Mouse (Mus musculus) spleen, embryonic (tissue): ENCODE results near the gene Ccdc180.

Experiments
- CTCF ChIA-PET: fragments of 350-600 bp; sonication (Branson Sonifier 250); formaldehyde crosslinking; loops from one replicate; lab custom pipeline; 2022; lab: Charles Lee

Ccdc180 gene

DNA sequence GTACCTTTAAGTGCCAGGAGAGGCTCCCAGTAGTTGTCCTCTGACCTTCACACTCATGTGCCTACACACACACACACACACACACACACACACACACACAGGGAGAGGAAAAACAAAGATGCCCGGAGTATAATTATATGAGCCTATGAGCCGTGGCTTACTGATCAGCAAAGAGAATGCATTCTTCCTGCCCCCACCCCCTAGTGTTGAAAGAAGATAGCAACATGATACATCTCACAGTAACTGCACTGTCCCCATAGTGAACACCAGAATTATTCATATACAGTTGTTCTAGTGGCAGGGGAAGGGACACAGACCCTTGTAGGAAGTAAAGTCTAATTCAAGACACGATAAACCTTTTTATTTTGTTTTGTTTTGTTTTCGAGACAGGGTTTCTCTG lies 19.8 kb downstream of the Ccdc180 start:
- CTCF ChIA-PET = interaction anchor here (0.6 kb wide), 1 partner anchor 1891 kb away, joined by 4 read pairs; no protein-coding TSS in a partner anchor

DNA sequence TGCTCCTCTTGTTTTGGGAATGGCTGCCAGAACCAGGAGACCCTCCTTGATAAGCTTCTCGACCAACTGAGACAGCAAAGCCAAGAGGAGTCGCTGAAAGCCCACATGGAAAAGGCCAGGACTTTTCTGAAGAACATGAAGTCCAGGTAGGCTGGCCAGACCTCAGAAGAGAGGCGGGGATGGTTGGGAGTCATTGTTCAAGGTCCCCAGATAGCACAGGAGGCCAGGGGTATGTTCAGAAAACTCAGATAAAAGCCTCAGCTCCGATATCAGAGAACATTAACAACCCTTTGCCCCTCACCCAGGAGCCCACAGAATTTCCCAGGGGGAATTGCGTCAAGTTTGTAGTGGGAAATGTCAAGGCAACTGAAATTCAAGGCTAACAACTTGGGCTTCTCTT lies 21.2 kb downstream of the Ccdc180 start:
- CTCF ChIA-PET = no interaction called here

DNA sequence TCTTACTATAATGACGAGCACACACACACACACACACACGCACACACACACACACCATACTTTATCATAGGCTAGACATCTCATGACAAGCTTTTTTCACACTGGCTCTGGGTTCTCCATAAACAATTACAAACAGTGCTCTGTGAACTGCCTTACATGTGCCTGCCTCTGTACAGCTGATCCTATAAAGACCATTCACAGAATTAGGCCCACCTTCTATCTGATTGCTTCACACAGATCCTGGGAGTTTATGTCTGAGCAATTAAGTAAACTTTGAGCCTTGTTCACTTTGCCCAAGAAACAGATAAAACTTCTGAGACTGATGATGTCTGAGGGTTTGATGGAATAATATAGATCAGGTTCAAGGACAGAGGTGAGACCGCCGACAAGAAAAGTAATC lies 21.8 kb downstream of the Ccdc180 start:
- CTCF ChIA-PET = no interaction called here

DNA sequence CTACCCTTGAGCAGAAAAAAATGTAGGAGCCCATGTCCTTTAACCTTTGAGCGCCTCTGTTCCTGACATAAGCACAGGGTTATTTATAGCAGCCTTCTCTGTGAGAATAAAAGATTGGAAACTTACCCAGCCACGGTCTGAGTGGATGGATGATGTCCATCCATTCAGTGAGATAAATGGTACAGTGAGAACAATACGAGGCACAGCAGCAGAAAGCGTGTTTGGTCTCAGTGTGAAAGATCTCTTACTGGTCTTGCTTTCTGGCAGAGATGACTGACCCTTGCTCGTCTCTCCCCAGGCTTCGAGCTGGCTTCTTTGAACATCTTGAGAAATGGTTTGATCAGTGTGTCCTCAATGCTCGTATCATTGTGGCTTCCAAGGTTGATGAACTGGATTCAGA lies 27.0 kb downstream of the Ccdc180 start:
- CTCF ChIA-PET = no interaction called here

DNA sequence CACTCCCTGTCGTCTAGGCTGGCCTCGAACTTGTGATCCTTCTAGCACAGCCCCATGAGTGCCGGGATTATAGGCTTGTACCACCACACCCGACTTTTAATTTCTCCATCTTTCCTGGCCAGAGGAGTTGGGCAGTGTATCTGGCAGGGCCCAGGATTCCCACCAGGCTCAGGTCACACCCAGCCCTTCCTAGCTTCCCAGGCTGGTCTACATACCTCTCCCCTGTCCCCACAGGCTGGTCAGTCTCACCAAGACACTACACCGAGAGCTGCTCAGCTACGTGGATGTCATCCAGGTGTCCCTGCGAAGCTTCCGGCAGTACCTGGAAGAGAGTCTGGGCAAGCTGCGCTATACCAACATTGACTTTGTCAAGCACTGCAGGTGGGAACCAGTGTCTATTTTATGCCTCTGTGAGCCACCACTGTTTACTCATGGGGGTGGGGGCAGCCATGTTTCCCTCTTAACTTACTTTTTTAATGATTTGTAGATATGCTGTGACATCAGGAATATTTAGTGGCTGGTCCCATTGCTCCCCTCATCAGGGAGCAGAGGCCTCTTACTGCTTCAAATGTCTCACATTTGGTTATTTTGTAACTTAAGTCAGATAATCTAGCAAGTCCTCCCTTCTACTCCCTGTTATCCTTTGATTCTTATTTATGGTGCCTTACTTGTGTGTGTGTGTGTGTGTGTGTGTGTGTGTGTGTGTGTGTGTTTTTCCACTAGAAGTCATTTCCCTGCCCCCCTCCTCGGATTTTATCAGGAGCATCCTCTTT lies 31.7 kb downstream of the Ccdc180 start:
- CTCF ChIA-PET = no interaction called here

DNA sequence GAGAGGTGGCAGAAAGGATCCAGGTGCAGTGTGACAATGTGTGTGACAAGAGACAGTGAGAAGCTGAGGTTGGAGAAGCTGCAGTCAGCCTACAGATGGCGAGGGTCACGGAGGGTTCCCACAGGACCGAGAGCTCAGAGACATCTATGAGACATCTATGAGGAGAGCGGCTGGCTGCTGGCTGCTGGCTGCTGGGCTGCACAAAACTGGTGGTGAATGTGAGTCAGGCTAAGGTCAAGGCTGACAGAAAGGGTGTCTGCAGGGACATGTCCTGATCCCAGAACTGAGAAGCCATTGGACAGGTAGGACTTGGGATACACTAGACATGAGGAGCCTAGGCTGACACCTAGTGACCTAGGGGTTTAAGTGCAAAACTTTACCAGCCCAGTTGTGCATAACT lies 33.9 kb downstream of the Ccdc180 start:
- CTCF ChIA-PET = no interaction called here

DNA sequence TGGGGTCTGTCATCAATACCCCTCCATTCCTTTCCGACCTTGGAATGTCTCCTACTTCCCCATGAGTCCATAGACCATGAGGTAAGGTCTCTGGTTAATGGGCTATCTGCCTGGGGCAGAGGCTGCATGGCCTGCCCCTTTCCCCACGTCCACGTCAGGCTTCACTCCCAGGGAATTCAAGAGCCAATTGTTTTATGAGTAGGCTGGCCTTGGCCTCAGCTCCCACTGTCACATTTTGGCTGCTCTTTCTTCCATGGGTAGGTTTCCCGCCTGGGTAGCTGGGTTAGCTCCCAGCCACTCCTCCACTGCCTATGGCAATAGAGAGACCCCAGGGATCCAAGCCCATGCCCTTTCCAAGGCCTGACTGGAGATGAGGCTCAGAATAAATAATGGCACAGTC lies 38.5 kb downstream of the Ccdc180 start:
- CTCF ChIA-PET = no interaction called here

DNA sequence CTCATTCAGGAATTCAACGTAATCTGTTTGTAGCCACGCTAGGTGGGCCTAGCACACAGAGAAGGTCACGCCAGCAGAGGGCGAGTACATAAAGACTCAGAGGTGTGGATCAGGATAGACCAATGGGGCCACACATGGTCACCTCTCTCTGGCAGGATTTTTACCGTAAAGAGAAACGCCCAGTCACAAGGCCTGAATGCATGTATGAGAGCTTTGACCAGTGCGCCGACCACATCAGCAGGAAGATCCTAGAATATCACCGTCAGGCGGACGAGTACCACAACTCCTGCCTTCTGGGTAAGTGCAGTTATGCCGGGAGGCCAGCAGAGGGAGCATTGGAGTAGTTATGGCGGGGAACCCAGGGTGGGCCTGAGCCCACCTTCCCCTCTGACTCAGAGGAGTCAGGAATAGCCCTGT lies 51.5 kb downstream of the Ccdc180 start:
- CTCF ChIA-PET = no interaction called here

DNA sequence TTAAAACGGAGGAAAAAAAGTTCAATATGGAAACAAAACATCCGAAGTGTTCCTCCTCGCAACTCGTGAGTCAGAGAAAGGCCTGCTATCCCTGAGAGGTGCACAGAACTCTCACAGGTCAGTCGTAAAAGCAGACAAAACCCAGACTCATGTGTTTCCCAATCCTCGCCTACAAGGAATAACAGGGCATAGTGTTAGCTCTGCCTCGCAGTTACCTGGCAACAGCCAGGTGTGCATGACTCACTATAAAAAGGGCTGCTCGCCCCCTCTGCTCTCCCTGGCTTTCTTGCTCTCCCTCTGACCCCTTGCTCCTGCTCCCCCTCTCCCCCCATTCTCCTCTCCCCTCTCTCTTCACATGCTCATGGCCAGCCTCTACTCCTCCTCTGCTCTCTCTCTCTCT lies 57.6 kb downstream of the Ccdc180 start:
- CTCF ChIA-PET = no interaction called here

DNA sequence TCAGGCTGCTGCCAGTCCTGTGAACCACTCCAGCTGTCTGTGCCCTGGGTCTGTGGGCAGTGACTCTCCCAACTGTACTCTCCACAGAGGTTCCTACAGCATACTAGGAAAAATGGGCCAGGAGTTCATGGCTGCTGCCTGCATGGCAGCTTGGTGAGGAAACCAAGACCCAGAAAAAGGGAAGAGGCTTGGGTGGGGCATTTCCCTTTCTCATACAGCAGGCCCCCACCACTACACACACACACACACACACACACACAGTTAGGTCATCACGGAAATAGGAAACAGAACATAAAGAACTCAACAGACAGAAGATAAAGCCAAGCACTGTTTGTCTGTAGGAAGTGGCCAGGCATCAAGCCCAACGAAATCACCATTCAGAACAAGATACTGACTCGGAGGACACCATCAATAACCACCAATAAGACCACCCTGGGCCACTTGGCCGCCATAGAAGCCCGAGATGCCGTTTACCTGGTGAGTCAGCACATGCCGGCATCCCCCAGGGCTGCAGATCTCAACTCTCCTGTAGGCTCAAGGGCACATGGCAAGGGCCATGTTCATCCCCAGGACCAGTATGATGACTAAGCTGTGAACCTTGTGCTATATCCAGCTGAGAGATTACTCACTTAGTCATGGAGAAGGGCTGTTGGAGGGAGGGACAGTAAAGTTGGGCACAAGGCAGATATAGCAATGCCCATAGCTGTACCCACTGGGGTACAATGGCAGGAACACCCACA lies 59.2 kb downstream of the Ccdc180 start:
- CTCF ChIA-PET = interaction anchor here (0.7 kb wide), 1 partner anchor 141 kb away, joined by 3 read pairs; no protein-coding TSS in a partner anchor

DNA sequence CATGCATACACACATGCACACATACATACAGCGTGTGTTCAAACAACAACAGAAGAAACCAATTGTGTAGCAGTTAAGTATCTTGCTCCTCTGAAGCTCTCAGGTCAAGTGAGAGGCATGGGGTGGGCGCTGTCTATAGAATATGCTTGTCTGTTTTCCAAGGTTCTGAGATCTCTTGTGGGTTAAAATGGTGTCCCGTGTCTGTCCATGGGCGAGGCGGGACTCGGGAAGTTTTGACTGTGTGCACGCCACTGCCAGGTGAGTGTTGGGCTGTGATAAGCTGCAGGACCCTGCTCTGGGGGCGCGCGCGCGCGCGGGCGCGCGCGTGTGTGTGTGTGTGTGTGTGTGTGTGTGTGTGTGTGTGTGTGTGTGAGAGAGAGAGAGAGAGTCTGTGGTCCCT lies 61.7 kb downstream of the Ccdc180 start:
- CTCF ChIA-PET = interaction anchor here (0.5 to 0.7 kb wide), 2 partner anchors 232 to 359 kb away, joined by 3 read pairs; no protein-coding TSS in a partner anchor

DNA sequence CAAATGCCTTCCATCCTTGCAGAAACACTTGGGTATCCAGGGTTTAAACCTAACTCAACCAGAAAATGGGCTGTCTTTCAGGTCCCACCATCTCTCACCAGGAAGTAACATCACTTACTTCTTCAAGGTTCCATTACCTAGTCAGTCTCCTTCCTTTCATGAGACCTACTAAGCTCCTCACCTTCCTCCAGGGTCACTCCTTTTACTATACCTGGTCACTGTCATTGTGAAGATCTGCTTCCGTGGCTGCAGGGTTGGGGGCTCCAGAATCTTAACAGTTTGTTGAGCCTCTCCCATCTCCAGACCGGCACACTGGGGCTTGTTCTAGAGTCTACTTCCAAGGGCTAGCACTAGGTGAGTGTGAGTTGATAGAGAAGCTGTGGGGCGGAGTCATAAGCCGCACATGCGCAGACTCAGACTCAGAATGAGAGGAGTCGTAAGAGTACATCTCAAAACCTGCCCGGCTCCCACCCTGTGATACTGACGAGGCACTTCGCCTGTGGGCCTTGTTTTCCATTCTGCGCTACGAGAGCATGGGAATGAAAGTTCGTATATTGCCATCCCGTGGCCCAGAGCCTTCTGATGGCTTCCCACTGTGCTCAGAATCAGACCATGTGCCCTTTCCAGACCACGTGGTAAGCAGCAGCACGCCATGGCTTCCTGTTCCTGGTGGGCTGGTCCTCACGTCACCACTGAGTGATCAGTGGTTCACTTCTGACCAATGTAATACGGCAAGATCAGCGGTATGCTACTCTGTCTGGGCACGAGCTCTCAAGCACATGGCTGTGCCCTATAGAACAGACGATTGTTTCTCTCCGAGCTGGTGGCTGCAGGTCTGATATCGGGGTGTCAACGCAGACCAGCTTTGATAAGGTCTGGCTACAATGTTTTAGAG lies 63.2 kb downstream of the Ccdc180 start:
- CTCF ChIA-PET = no interaction called here

DNA sequence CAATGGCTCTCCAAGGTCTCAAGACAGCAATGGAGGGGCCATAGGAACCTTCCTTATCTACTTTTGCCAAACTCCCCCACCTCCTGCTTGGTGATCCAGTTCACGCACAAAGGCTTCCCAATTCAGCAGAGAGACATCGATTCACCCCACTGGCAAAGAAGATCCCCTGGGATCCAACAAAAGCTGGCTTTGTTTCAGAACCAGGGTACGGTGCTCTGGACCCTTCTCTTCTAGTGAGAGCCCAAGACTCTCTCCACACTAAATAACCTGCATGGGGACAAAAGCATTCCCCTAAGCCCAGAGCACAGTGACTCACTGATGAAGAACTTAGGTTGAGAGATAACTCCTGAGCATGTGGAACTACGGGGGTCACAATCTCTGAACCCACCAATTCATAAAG lies 65.1 kb downstream of the Ccdc180 start:
- CTCF ChIA-PET = interaction anchor here (0.6 kb wide), 1 partner anchor 19 kb away, joined by 3 read pairs; no protein-coding TSS in a partner anchor

DNA sequence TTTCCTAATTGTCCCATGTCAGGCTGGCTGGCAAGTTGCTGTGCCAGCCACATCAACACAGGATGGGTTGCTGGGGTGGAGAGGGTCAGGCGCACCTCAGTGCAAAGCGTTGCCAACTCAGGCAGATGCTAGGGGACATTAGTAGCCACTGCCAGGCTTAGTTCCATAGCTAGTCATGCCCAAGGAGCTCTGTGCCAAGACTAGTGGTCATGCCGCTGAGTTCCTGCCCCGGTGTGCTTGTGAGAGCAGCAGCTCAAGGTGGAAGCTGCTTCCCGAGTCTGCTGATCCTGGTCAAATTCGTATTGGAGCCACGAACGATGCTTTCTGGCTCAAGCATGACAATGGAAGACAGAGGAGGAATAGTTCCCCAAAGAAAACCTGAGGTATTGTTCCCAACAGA lies 66.0 kb downstream of the Ccdc180 start:
- CTCF ChIA-PET = interaction anchor here (0.6 kb wide), 2 partner anchors 65 to 304 kb away, joined by 4 to 11 read pairs; no protein-coding TSS in a partner anchor

DNA sequence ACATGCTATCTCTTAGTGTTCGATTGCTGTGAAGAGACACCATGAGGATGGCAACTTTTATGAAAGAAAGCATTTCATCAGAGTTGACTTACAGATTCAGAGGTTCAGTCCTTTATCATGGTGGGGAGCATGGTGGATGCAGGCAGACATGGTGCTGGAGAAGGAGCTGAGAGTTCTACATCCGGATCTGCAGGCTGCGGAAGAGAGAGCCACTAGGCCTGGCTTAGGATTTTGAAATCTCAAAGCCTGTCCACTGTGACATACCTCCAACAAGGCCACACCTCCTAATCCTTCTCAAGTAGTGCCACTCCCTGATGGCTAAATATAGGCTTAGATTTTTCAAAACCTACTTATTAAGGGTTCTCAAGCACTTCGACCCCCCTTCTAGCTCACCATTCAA lies 66.6 kb downstream of the Ccdc180 start:
- CTCF ChIA-PET = interaction anchor here (0.6 kb wide), 2 partner anchors 65 to 305 kb away, joined by 4 to 11 read pairs; no protein-coding TSS in a partner anchor

DNA sequence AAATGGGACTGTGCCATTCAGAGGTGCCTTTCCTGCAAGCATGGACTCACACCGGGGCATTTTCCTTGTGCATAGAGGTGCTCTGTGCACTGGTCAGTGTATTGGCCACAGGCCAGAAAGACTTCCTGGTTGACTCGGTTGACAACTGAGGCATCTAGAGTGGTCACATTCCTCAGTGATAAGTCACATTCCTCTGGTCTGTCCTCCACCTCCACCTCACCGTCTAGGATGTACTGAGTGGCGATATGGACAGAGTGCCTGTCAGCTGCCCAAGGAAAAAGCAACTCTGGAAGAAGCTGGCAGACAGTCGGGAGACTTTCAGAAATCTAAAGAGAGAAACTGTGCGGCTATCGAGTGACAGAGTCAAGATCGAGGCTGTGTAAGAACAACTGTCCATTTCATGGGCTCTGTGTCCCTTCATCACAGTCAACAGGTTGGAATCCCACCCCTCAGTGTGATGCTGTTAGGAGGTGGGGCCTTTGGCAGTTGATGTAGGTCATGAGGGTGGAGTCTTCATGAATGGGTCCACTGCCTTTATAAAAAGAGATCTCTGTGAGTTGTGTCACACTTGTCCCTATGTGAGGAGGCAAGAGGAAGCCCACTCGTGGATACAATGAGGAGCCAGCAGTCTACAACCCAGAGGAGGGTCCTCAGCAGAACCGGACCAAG lies 74.8 kb downstream of the Ccdc180 start, which contains the start of gene Tdrd7:
Gene Tdrd7 (plus strand): TSS at position 564 of the 669 bp plus-strand sequence.
- CTCF ChIA-PET = no interaction called here

DNA sequence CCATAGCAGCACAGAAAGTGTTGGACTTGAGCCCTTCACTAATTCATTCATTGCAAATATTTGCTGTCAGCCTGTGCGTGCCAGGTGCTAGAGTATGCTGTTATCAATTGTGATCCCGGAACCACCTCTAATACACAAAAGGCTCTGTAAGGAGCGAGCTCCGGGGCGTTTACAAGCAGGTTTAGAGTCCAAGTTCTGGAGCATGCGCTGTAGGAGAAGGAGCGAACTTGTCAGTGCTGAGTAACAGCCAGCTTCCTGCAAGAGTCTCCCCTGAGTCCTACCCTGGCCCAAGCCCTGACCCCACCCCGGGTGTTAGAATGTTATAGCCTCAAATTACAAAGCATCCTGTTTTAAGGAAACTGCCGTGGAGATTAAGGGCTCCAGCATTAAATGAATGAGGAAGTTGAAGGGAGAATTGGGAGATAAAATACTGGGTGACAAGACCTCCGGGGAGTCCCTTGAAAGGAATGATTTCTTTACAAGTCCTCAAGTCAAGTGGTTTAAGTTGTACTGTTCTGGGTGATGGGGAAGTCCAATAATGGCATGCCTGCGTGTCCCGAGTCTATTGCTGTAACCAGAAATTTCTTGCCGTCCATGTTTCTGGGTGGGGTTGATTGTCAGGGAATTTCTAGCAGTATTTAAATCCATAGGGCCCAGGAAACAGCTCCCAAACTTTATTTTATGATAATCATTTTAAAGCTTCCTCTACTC lies 75.8 kb downstream of the Ccdc180 start:
- CTCF ChIA-PET = no interaction called here

DNA sequence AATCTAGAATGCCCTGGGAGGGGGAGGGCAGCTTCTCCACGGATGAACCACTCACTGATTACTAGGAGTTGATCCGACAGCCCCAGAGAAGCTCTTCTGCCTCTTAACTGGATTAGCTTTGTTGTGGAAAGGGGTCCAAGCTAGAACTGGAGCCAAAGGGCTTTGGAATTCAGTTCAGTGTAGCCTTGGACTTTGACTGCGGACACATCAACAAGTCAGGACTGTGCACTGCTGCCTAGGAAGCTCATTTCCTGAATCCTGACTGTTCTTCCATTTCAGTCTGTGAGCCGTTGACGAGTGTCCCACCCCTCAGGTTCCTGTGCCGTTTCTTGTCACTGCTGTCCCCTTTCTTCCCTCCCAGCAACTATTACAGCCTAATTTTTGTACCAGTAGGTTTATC lies 76.6 kb downstream of the Ccdc180 start:
- CTCF ChIA-PET = no interaction called here

DNA sequence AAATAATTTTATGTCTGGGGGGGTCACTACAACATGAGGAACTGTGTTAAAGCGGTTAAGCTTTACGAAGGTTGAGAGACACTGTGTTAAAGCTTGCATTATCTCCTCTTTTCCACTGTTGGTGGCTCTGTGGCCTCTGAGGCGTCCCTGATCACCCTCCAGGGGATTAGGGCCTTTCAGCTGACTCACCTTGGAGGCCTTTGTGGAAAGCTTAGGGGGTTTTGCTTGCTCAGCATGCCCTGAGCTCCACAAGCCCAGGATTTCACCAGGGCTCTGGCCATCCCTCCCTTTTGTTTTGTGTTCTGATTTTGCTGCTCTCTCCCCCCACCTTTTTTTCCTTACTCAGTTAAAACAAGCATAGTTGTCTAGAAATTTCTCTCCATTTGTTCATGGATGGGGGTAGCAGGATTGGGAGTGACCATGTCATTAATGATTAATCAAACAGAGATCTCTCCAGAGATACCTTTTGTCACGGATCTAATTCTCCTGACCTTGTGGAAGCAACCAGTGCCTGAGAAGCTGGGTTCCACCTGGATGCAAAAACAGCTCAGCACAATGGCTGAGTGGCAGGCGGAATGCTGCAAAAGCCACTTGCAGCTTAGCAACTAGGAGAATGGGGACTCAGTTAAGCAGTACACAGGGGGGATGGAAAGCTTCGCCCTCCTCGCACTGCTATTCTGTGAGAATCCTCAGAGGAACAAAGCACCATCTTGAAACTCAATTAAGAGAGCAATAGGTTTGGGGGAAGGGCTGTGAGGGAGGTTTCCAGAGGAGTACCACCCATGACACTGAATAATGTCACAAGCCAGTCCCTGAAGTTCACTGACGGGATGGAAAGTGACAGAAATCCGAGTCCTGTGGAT lies 77.6 kb downstream of the Ccdc180 start:
- CTCF ChIA-PET = no interaction called here
